Mouse (Mus musculus) heart, adult 9 months (tissue): ENCODE results near the gene Tex45.
A peak's percentile ranks its signal among the peaks of the same experiment; 100 is the strongest.

Experiments used
- DNase-seq, 2 experiments: peaks; one replicate each; pipeline ENCODE4 v3.0.0; 2022; ENCODE audit warnings: low spot score in 2 of 2

The Tex45 gene

GRCm38 (mm10) chr8:3485192-3485591 is 14.5 kb downstream of the Tex45 start:
- no peak for DNase-seq

GRCm38 (mm10) chr8:3492901-3493844 is 22.5 kb downstream of the Tex45 start, which contains the start of gene Zfp358:
Gene Zfp358 (plus strand): TSS chr8:3493138.
- DNase-seq, result peak; percentile 68

GRCm38 (mm10) chr8:3493845-3494208 is 23.2 kb downstream of the Tex45 start:
- no peak for DNase-seq

- DNase-seq, result no peak
Measured at GRCm38 (mm10) chr8:3495578-3496427, 25.1 kb downstream of the Tex45 start.

- DNase-seq, result no peak
Measured at GRCm38 (mm10) chr8:3496428-3496748, 25.7 kb downstream of the Tex45 start.

GRCm38 (mm10) chr8:3498583-3498982 is 27.9 kb downstream of the Tex45 start:
- DNase-seq, result no peak

GRCm38 (mm10) chr8:3499751-3500150 is 29.1 kb downstream of the Tex45 start:
- no peak for DNase-seq

GRCm38 (mm10) chr8:3500235-3501090 is 29.8 kb downstream of the Tex45 start, which contains the start of gene Mcoln1:
Gene Mcoln1 (plus strand): TSS chr8:3500457.
- DNase-seq, result peak; percentile 98 to 99

- DNase-seq, result no peak
Measured at GRCm38 (mm10) chr8:3502217-3502616, 31.6 kb downstream of the Tex45 start.

- no peak for DNase-seq
Measured at GRCm38 (mm10) chr8:3507979-3508754, 37.5 kb downstream of the Tex45 start.

- DNase-seq, result no peak
Measured at GRCm38 (mm10) chr8:3514681-3515247, 44.1 kb downstream of the Tex45 start.

GRCm38 (mm10) chr8:3515260-3515671 is 44.6 kb downstream of the Tex45 start, which contains the start of gene Pnpla6:
Gene Pnpla6 (plus strand): TSS chr8:3515384.
- peak; percentile 85 to 89 for DNase-seq

GRCm38 (mm10) chr8:3515771-3516417 is 45.2 kb downstream of the Tex45 start:
- DNase-seq, result peak; percentile 48 to 54

- DNase-seq, result peak; percentile 92 to 94
Measured at GRCm38 (mm10) chr8:3516450-3517116, 45.9 kb downstream of the Tex45 start.

GRCm38 (mm10) chr8:3517117-3517495 is 46.4 kb downstream of the Tex45 start:
- peak in 1 of 2 experiments; percentile 46 for DNase-seq

GRCm38 (mm10) chr8:3522007-3522697 is 51.5 kb downstream of the Tex45 start:
- no peak for DNase-seq

GRCm38 (mm10) chr8:3530816-3531215 is 60.2 kb downstream of the Tex45 start:
- no peak for DNase-seq

- no peak for DNase-seq
Measured at GRCm38 (mm10) chr8:3531936-3532335, 61.3 kb downstream of the Tex45 start.
